In genomic region chr2:49471641-49472355, GRCm38 (mm10) we compare ENCODE assay signal across 25 mouse cellular contexts. TPM values are rescaled to one million over a fixed set of nuclear protein-coding genes. Genes with fewer than 3 reads are reported as not detected.
DNase-seq lines count a peak whose midpoint lies in the region; ATAC-seq and TF ChIP-seq lines count a peak whose summit lies in the region.
"Had no signal": no experiment of that assay in that cellular context is flagged by ENCODE, and none has a peak within 500 bp of the region (broad histone marks: within the 10 kb centered on the region; RNA-seq: fewer than 3 reads in every experiment).

No protein-coding gene starts in this region.

- no peaks in the 10 kb centered on the region for H3K36me3 ChIP-seq in hindbrain, embryonic 16.5 days (ENCODE audit: control insufficient read depth, insufficient read depth, low read length)
- no peaks in the 10 kb centered on the region for H3K36me3 ChIP-seq in hindbrain, embryonic 12.5 days
- H3K36me3 ChIP-seq in liver, postnatal 0 days (replicated peaks; ENCODE audit: insufficient read depth, low read length) = no peaks in the 10 kb centered on the region
- no peaks in the 10 kb centered on the region for H3K36me3 ChIP-seq in liver, embryonic 11.5 days (ENCODE audit: control insufficient read depth, insufficient read depth, low read length)

- no peak for TF ChIP-seq CTCF in liver, postnatal 0 days (IDR thresholded peaks at IDR 0.05; ENCODE audit: low read depth)

- H3K27ac ChIP-seq in hindbrain, embryonic 16.5 days (ENCODE audit: low read depth, low read length) = no peak overlapping the region
- no peak overlapping the region for H3K27ac ChIP-seq in hindbrain, embryonic 12.5 days
- H3K27ac ChIP-seq in liver, postnatal 0 days (ENCODE audit: low read depth) = 0 out of 2 replicates have a peak overlapping the region, but pooled peaks have one; percentile 8
- H3K27ac ChIP-seq in liver, embryonic 11.5 days (ENCODE audit: low read depth, low read length) = no peak overlapping the region
- H3K27ac ChIP-seq: gastrocnemius, adult 2 months; hindbrain, embryonic 10.5 days; hindbrain, embryonic 14.5 days had no signal

- TF ChIP-seq EP300 in liver, postnatal 0 days (IDR thresholded peaks at IDR 0.05; ENCODE audit: low read depth) = no peak

- H3K9ac ChIP-seq in hindbrain, embryonic 16.5 days (ENCODE audit: low read depth, low read length) = no peak overlapping the region
- H3K9ac ChIP-seq in hindbrain, embryonic 12.5 days = no peak overlapping the region
- H3K9ac ChIP-seq in liver, postnatal 0 days (replicated peaks) = no peak overlapping the region
- no peak overlapping the region for H3K9ac ChIP-seq in liver, embryonic 11.5 days (ENCODE audit: low read depth, low read length)
- H3K9ac ChIP-seq: forebrain, postnatal 0 days; hindbrain, embryonic 14.5 days had no signal

- no peaks in the 10 kb centered on the region for H3K27me3 ChIP-seq in hindbrain, embryonic 16.5 days (replicated peaks; ENCODE audit: control insufficient read depth, insufficient read depth, low read length)
- H3K27me3 ChIP-seq in hindbrain, embryonic 12.5 days = no peaks in the 10 kb centered on the region
- no peaks in the 10 kb centered on the region for H3K27me3 ChIP-seq in liver, postnatal 0 days (ENCODE audit: insufficient read depth, low read length)
- H3K27me3 ChIP-seq in liver, embryonic 11.5 days (replicated peaks; ENCODE audit: control insufficient read depth, insufficient read depth, low read length) = no peaks in the 10 kb centered on the region
- H3K27me3 ChIP-seq: Patski had no signal

- H3K4me3 ChIP-seq in hindbrain, embryonic 16.5 days (ENCODE audit: low read length) = no peak overlapping the region
- H3K4me3 ChIP-seq in hindbrain, embryonic 12.5 days = no peak overlapping the region
- H3K4me3 ChIP-seq in liver, postnatal 0 days (ENCODE audit: low read depth, low read length) = no peak overlapping the region
- H3K4me3 ChIP-seq in liver, embryonic 11.5 days (ENCODE audit: low read depth, low read length) = no peak overlapping the region
- H3K4me3 ChIP-seq: gastrocnemius, adult 2 months; hindbrain, embryonic 10.5 days had no signal

- 0 out of 2 replicates have a peak, but pooled peaks have one; percentile 30 for ATAC-seq in hindbrain, embryonic 16.5 days
- ATAC-seq in hindbrain, embryonic 12.5 days (ENCODE audit: low FRiP score) = no peak
- ATAC-seq in liver, postnatal 0 days = peak; percentile 71
- ATAC-seq in liver, embryonic 11.5 days (replicated peaks; ENCODE audit: low FRiP score) = no peak
- no peak for ATAC-seq in megakaryocyte progenitor cell, adult 5-6 weeks (replicated peaks; ENCODE audit: poor library complexity)
- ATAC-seq: activated CD4-positive, CD25-positive, alpha-beta regulatory T cell, adult 4 months; forebrain, embryonic 14.5 days; forebrain, postnatal 0 days; Patski had no signal

- WGBS in hindbrain, embryonic 16.5 days = 83% methylated on average over 5 of the region's 5 CpGs
- 79% methylated on average over 5 of the region's 5 CpGs for WGBS in hindbrain, embryonic 12.5 days
- 68% methylated on average over 5 of the region's 5 CpGs for WGBS in liver, postnatal 0 days (ENCODE audit: insufficient replicate concordance)
- 74% methylated on average over 5 of the region's 5 CpGs for WGBS in liver, embryonic 11.5 days

- H3K9me3 ChIP-seq in hindbrain, embryonic 16.5 days (ENCODE audit: control insufficient read depth, low read length) = no peaks in the 10 kb centered on the region
- no peaks in the 10 kb centered on the region for H3K9me3 ChIP-seq in hindbrain, embryonic 12.5 days (replicated peaks)
- no peaks in the 10 kb centered on the region for H3K9me3 ChIP-seq in liver, postnatal 0 days (ENCODE audit: low read length)
- no peaks in the 10 kb centered on the region for H3K9me3 ChIP-seq in liver, embryonic 11.5 days (ENCODE audit: control insufficient read depth, low read length)
- H3K9me3 ChIP-seq: G1E; hindbrain, embryonic 10.5 days had no signal

- H3K4me2 ChIP-seq in hindbrain, embryonic 16.5 days (ENCODE audit: low read length) = no peak overlapping the region
- H3K4me2 ChIP-seq in hindbrain, embryonic 12.5 days (replicated peaks) = no peak overlapping the region
- no peak overlapping the region for H3K4me2 ChIP-seq in liver, postnatal 0 days (ENCODE audit: low read depth, low read length)
- no peak overlapping the region for H3K4me2 ChIP-seq in liver, embryonic 11.5 days
- H3K4me2 ChIP-seq: heart, embryonic 11.5 days; hindbrain, embryonic 14.5 days had no signal

- no peaks in the 10 kb centered on the region for H3K4me1 ChIP-seq in hindbrain, embryonic 16.5 days (ENCODE audit: control insufficient read depth, insufficient read depth, low read depth, low read length)
- 0 out of 2 replicates have a peak, but pooled peaks cover 6% of the 10 kb centered on the region for H3K4me1 ChIP-seq in hindbrain, embryonic 12.5 days
- H3K4me1 ChIP-seq in liver, postnatal 0 days (ENCODE audit: insufficient read depth) = peaks cover 12% of the 10 kb centered on the region; the same call in 1 of the 2 replicates
- H3K4me1 ChIP-seq in liver, embryonic 11.5 days (replicated peaks; ENCODE audit: control insufficient read depth, insufficient read depth, low read length) = peaks cover 5% of the 10 kb centered on the region
- H3K4me1 ChIP-seq: hindbrain, embryonic 10.5 days had no signal

- no peak for DNase-seq in liver, postnatal 0 days
- no peak for DNase-seq in liver, embryonic 11.5 days (ENCODE audit: low spot score)
- peak; percentile 38 for DNase-seq in ES-CJ7 (ENCODE audit: low read depth, low spot score)
- DNase-seq in ZHBTc4 (ENCODE audit: low read depth, low spot score) = peak; percentile 72
- no peak for DNase-seq in adrenal gland, postnatal 4 days (ENCODE audit: low spot score in 2 of 2)
- DNase-seq: adrenal gland, adult 8-10 months; adrenal gland, postnatal 25 days; cerebellum, adult 18-20 months; cerebellum, adult 9-10 months; cerebellum, postnatal 14 days; forebrain, postnatal 0 days; gastrocnemius, adult 2 months; gastrocnemius, postnatal 14 days; heart, adult 11 months; heart, postnatal 36 days had no signal

RNA-seq across cellular contexts. Expression of gene Epc2, which starts 20.5 kb away (rescaled TPM):
- 8.6 and 9.0 TPM in 2 replicates for polyA plus RNA-seq in hindbrain, embryonic 16.5 days (2015; fragmentation: Nextera tagmentation; extraction: Ambion mirVana)
- polyA plus RNA-seq in hindbrain, embryonic 12.5 days (2016; fragmentation: Nextera tagmentation; extraction: Ambion mirVana) = 12.0 and 14.1 TPM in 2 replicates
- 1.6 and 1.9 TPM in 2 replicates for polyA plus RNA-seq in liver, postnatal 0 days (2015; fragmentation: Nextera tagmentation; extraction: Ambion mirVana)
- 4.3 and 6.0 TPM in 2 replicates for polyA plus RNA-seq in liver, embryonic 11.5 days (2014; fragmentation: Nextera tagmentation; extraction: Ambion mirVana)
- total RNA-seq in adrenal gland, postnatal 4 days (2021) = 10 to 100 TPM; 34.1 to 38.5 TPM
- 30.5 and 34.0 TPM in 2 replicates for total RNA-seq in megakaryocyte progenitor cell, adult 5-6 weeks (2015)
- total RNA-seq in megakaryocyte progenitor cell, adult 5-6 weeks (2017) = 29.5 and 40.2 TPM in 2 replicates

Comparison
In these comparisons a context has a peak if more than half of its experiments do, and no peak if none do; other contexts are left out.
1. ATAC-seq: peak in hindbrain, embryonic 16.5 days (single experiment) and liver, postnatal 0 days (single experiment); none in hindbrain, embryonic 12.5 days (single experiment), liver, embryonic 11.5 days (single experiment) and megakaryocyte progenitor cell, adult 5-6 weeks (single experiment).
2. DNase-seq: peak in ES-CJ7 (single experiment) and ZHBTc4 (single experiment); none in liver, postnatal 0 days (single experiment), liver, embryonic 11.5 days (single experiment) and adrenal gland, postnatal 4 days (0 of 2).